Mouse (Mus musculus) yolk sac, embryonic 10.5 days (tissue): ENCODE measurements around the gene Adck1.

ENCODE experiments used
- DNase-seq: peaks from one replicate; pipeline ENCODE4 v3.0.0-alpha.2; 2017; ENCODE audit warnings: low spot score

Gene Adck1

DNA sequence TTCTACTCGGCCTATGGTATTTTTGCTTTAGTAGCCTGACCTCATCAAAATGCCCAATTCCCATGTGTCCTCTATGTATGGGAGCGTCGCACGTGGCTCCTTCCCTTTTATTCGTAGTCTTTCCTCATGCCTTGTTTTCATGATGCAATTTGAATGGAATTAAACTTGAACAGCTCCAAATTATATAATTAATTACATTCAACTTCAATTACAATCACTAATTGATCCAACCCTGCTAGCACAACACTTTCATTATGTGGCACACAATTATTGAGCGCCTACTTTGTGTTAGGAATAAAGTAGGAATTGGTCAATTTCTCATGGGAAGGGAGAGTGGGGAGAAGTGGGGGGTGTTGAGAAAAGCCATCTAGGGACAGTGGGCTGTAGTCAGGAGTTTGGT is 113.4 kb downstream of the Adck1 start:
- DNase-seq = no peak

DNA sequence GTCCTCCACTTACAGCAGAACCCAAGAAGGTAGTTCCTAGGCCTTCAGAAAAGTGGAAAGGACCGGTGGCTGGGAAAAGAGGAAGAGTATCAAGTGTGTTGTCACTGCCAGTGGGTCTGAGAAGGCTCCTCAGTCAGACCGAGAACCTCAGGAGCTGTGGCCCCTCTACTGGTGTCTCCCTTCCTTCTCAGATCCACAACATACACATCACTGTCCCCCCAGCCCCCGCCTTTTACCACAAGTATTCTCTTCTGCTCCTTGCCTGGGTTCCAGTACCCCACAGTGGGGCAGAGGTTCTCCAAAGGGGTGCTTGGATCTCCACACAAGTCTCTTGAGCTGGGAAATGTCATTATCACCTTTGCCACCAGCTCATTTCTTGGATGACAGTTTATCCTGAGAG is 115.5 kb downstream of the Adck1 start:
- DNase-seq = no peak

- DNase-seq = no peak
These were observed 116.3 kb downstream of the Adck1 start for GRCm38 (mm10) chr12:88476702-88477101.

DNA sequence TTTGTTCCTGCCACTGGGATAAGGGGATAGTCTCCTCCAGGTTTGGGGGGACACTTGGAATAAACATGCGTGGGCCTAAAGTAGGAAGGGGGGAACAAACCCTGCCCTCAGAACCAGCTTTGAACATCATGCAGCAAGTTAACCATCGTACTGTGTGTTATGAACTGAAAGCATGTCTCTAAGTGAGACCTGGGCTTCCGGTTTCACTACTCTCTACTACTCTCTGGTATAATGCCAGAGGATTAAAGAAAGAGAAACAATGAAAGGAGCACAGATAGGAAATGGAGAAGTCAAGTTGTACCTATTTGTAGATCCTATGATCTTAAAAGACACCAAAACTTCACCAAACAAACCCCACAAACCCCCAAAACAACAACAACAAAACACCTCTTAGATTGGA is 121.3 kb downstream of the Adck1 start:
- DNase-seq = no peak

DNA sequence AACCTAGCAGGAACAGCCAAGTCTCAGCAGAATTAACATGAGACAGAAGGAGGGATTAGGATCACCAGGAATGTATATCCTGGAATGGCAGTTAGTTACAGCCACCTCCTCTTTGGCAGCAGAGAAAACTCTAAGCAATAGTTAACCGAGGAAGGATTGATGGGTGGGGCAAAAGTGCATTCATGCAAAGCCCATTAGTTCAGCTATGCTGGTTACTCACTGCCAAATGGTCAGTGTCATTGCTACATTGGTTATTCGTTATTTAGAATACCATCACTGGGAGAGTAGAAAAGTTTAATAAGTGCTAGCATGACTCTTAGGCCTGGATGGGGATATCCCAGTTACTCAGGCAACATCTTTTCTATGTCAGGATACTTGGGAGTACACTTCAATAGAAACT is 130.5 kb downstream of the Adck1 start:
- no peak for DNase-seq
